Mouse (Mus musculus) liver, embryonic 14.5 days (tissue): ENCODE measurements around the gene Elfn1.

Source experiments
- CTCF ChIP-seq: IDR thresholded peaks from 2 replicates; pipeline ENCODE4 v1.5.1; 2016; ENCODE audit warnings: antibody characterized with exemption, low read depth, control low read depth
- EP300 ChIP-seq: IDR thresholded peaks from 2 replicates; pipeline ENCODE4 v1.6.1; 2016; ENCODE audit warnings: antibody characterized with exemption, low read depth

DNA sequence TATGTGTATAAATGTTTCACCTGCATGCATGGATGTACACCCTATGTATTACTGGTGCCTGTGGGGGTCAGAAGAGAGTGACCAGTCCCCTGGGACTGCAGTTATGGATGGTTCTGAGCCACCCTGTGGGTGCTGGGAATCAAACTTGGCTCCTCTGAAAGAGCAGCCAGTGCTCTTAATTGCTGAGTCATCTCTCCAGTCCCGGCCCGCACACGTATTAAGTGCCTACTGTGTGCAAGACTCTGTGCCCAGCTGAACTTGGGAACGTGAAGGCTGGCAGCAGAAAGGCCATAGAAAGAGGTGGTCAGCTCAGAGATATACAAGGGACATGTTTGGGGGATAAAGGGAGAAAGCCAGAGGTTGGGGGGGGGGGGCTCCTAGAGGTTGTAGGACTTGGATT lies 68.8 kb downstream of the Elfn1 start:
- TF ChIP-seq EP300 (no peak), CTCF (no peak)
